Mouse (Mus musculus) ES-E14 (cell line): ENCODE results near the gene Zc2hc1b.

Experiments
- CHD2 ChIP-seq: IDR thresholded peaks from 2 replicates; pipeline ENCODE4 v1.6.1; 2014; ENCODE audit warnings: mild to moderate bottlenecking, low read depth, low read length, inconsistent platforms
- ZNF384 ChIP-seq: IDR thresholded peaks from 2 replicates; pipeline ENCODE4 v1.6.1; 2012; ENCODE audit warnings: low read depth, low read length, inconsistent platforms

DNA sequence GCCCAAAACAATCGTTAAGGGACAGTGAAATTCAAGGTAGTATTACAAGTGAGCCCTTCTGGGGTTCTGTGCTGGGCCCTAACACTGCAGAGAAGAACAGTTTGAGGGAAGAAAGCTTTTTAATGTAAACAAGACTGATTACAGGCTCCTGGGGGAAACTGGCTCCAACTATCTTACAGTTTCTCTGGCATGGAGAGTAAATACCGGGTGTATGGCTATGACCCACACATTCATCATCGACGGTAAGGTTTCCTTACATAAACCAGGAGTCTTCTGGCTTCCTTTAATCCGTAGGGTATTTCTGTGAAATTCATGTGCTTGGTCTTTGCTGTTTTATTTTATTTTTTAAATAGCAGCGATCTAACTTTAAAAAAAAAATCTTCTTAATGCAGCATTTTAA, 35.0 kb upstream of the Zc2hc1b start:
- no peak for TF ChIP-seq CHD2
- TF ChIP-seq ZNF384, result no peak
